8 mouse cellular contexts compared by ENCODE assay signal in genomic region chr8:107424597-107425229, GRCm38 (mm10). TPM values are rescaled to one million over a fixed set of nuclear protein-coding genes. Genes with fewer than 3 reads are reported as not detected.
DNase-seq lines count a peak whose midpoint lies in the region; ATAC-seq and TF ChIP-seq lines count a peak whose summit lies in the region.

Gene Nob1 (minus strand): TSS chr8:107425051.

- peaks cover 38% of the 10 kb centered on the region for H3K36me3 ChIP-seq in forebrain, embryonic 10.5 days (replicated peaks)
- H3K36me3 ChIP-seq in heart, embryonic 15.5 days, result peaks cover 21% of the 10 kb centered on the region
- H3K36me3 ChIP-seq in liver, embryonic 14.5 days (replicated peaks; ENCODE audit: control insufficient read depth, insufficient read depth, low read depth), result peaks cover 17% of the 10 kb centered on the region
- H3K36me3 ChIP-seq in neural tube, embryonic 11.5 days (ENCODE audit: control insufficient read depth, insufficient read depth, low read length), result peaks cover 2% of the 10 kb centered on the region; the same call in 1 of the 2 replicates
- H3K36me3 ChIP-seq in stomach, postnatal 0 days (ENCODE audit: control insufficient read depth, insufficient read depth, low read length), result peaks cover 5% of the 10 kb centered on the region

- peak; percentile 97 for DNase-seq in c-Kit-negative CD71-positive TER-119-positive erythroid progenitor cells, embryonic 14.5 days (ENCODE audit: low read depth, low spot score)
- DNase-seq in forebrain, embryonic 10.5 days (ENCODE audit: extremely low spot score, low spot score), result peak; percentile 98
- DNase-seq in kidney, postnatal 25 days, result peak; percentile 97 to 98
- peak; percentile 95 to 96 (median 96) for DNase-seq in liver, embryonic 14.5 days (ENCODE audit: low read depth in 3 of 3, low spot score in 3 of 3)
- peak; percentile 98 for DNase-seq in neural tube, embryonic 11.5 days (ENCODE audit: low spot score)
- peak; percentile 97 for DNase-seq in stomach, postnatal 0 days (ENCODE audit: low spot score)

- peak within 1 kb of the TSS; percentile 70 for H3K4me2 ChIP-seq in heart, embryonic 15.5 days
- peak within 1 kb of the TSS; percentile 97 for H3K4me2 ChIP-seq in liver, embryonic 14.5 days (ENCODE audit: low read depth)
- peak within 1 kb of the TSS; percentile 84 for H3K4me2 ChIP-seq in neural tube, embryonic 11.5 days (ENCODE audit: low read depth)
- peak within 1 kb of the TSS; percentile 86 for H3K4me2 ChIP-seq in stomach, postnatal 0 days (replicated peaks; ENCODE audit: low read depth)

- peak; percentile 97 for ATAC-seq in CD4-positive, CD25-positive, alpha-beta regulatory T cell, adult 4 months
- ATAC-seq in heart, embryonic 15.5 days (replicated peaks; ENCODE audit: insufficient number of reproducible peaks, insufficient read depth, low FRiP score, low read depth), result peak; percentile 96
- peak; percentile 93 for ATAC-seq in liver, embryonic 14.5 days (ENCODE audit: insufficient read depth)
- peak; percentile 100 for ATAC-seq in neural tube, embryonic 11.5 days (ENCODE audit: insufficient read depth, low FRiP score, low TSS enrichment)
- peak; percentile 97 for ATAC-seq in stomach, postnatal 0 days (ENCODE audit: low FRiP score, low TSS enrichment)

- TF ChIP-seq EP300 in liver, embryonic 14.5 days (IDR thresholded peaks at IDR 0.05; ENCODE audit: low read depth), result no peak
- TF ChIP-seq EP300 in stomach, postnatal 0 days (optimal IDR thresholded peaks at IDR 0.05), result no peak

- no peaks in the 10 kb centered on the region for H3K27me3 ChIP-seq in forebrain, embryonic 10.5 days (ENCODE audit: poor library complexity, severe bottlenecking)
- no peaks in the 10 kb centered on the region for H3K27me3 ChIP-seq in heart, embryonic 15.5 days
- H3K27me3 ChIP-seq in liver, embryonic 14.5 days (ENCODE audit: control insufficient read depth, insufficient read depth, low read length), result no peaks in the 10 kb centered on the region; the same call in 1 of the 2 replicates
- H3K27me3 ChIP-seq in neural tube, embryonic 11.5 days (ENCODE audit: control insufficient read depth, insufficient read depth, low read length), result no peaks in the 10 kb centered on the region
- H3K27me3 ChIP-seq in stomach, postnatal 0 days (ENCODE audit: control insufficient read depth, insufficient read depth, low read length), result no peaks in the 10 kb centered on the region

- H3K27ac ChIP-seq in forebrain, embryonic 10.5 days, result peak within 1 kb of the TSS; percentile 94
- peak within 1 kb of the TSS; percentile 59 for H3K27ac ChIP-seq in heart, embryonic 15.5 days
- peak within 1 kb of the TSS; percentile 75 for H3K27ac ChIP-seq in liver, embryonic 14.5 days
- peak within 1 kb of the TSS; percentile 29; the same call in 1 of the 2 replicates for H3K27ac ChIP-seq in neural tube, embryonic 11.5 days (ENCODE audit: low read depth, low read length)
- H3K27ac ChIP-seq in stomach, postnatal 0 days (replicated peaks), result peak within 1 kb of the TSS; percentile 82

- WGBS in forebrain, embryonic 10.5 days, result under 1% methylated on average over 50 of the region's 50 CpGs
- WGBS in heart, embryonic 15.5 days, result under 1% methylated on average over 50 of the region's 50 CpGs
- under 1% methylated on average over 50 of the region's 50 CpGs for WGBS in liver, embryonic 14.5 days (ENCODE audit: insufficient replicate concordance)
- under 1% methylated on average over 50 of the region's 50 CpGs for WGBS in neural tube, embryonic 11.5 days
- under 1% methylated on average over 50 of the region's 50 CpGs for WGBS in stomach, postnatal 0 days

- no peaks in the 10 kb centered on the region for H3K9me3 ChIP-seq in forebrain, embryonic 10.5 days
- H3K9me3 ChIP-seq in heart, embryonic 15.5 days (replicated peaks), result no peaks in the 10 kb centered on the region
- H3K9me3 ChIP-seq in liver, embryonic 14.5 days (ENCODE audit: control insufficient read depth, low read length), result no peaks in the 10 kb centered on the region
- H3K9me3 ChIP-seq in neural tube, embryonic 11.5 days (ENCODE audit: control insufficient read depth, low read length), result no peaks in the 10 kb centered on the region
- H3K9me3 ChIP-seq in stomach, postnatal 0 days (ENCODE audit: control insufficient read depth, low read length), result no peaks in the 10 kb centered on the region

- H3K4me3 ChIP-seq in forebrain, embryonic 10.5 days, result peak within 1 kb of the TSS; percentile 89
- H3K4me3 ChIP-seq in heart, embryonic 15.5 days, result peak within 1 kb of the TSS; percentile 71
- H3K4me3 ChIP-seq in liver, embryonic 14.5 days (ENCODE audit: insufficient read depth in 1 of 2, low read depth in 2 of 2, low read length in 2 of 2), result peak within 1 kb of the TSS; percentile 77 to 86
- peak within 1 kb of the TSS; percentile 92 for H3K4me3 ChIP-seq in neural tube, embryonic 11.5 days (ENCODE audit: low read depth, low read length)
- H3K4me3 ChIP-seq in stomach, postnatal 0 days (ENCODE audit: low read depth, low read length), result peak within 1 kb of the TSS; percentile 85

- peaks cover 16% of the 10 kb centered on the region for H3K4me1 ChIP-seq in forebrain, embryonic 10.5 days
- peaks cover 15% of the 10 kb centered on the region for H3K4me1 ChIP-seq in heart, embryonic 15.5 days (replicated peaks)
- H3K4me1 ChIP-seq in liver, embryonic 14.5 days (replicated peaks; ENCODE audit: control insufficient read depth in 2 of 2, insufficient read depth in 2 of 2, low read length in 1 of 2), result peaks cover 8 to 16% of the 10 kb centered on the region in 2 experiments
- peaks cover 6% of the 10 kb centered on the region; the same call in 1 of the 2 replicates for H3K4me1 ChIP-seq in neural tube, embryonic 11.5 days (ENCODE audit: control insufficient read depth, insufficient read depth, low read length)
- no peaks in the 10 kb centered on the region for H3K4me1 ChIP-seq in stomach, postnatal 0 days (replicated peaks; ENCODE audit: control insufficient read depth, insufficient read depth)

- peak; percentile 100 for TF ChIP-seq CTCF in liver, embryonic 14.5 days (IDR thresholded peaks at IDR 0.05; ENCODE audit: low read depth)
- TF ChIP-seq CTCF in stomach, postnatal 0 days (IDR thresholded peaks at IDR 0.05; ENCODE audit: low read depth), result peak; percentile 99

- peak within 1 kb of the TSS; percentile 78 for H3K9ac ChIP-seq in heart, embryonic 15.5 days
- H3K9ac ChIP-seq in liver, embryonic 14.5 days (replicated peaks), result peak within 1 kb of the TSS; percentile 83
- H3K9ac ChIP-seq in neural tube, embryonic 11.5 days (ENCODE audit: low read length), result peak within 1 kb of the TSS; percentile 84
- H3K9ac ChIP-seq in stomach, postnatal 0 days (ENCODE audit: low read length), result peak within 1 kb of the TSS; percentile 83

RNA-seq across cellular contexts. Expression of gene Nob1, which starts in this region (rescaled TPM):
- polyA plus RNA-seq in CD4-positive, CD25-positive, alpha-beta regulatory T cell, adult 4 months (2017; shearing (Covaris generic)), result 10 to 100 TPM; 67.5 to 74.4 TPM
- 99.5 TPM in 2 replicates for polyA plus RNA-seq in forebrain, embryonic 10.5 days (2016; fragmentation: Nextera tagmentation; extraction: Ambion mirVana)
- 44.4 and 50.2 TPM in 2 replicates for polyA plus RNA-seq in heart, embryonic 15.5 days (2015; fragmentation: Nextera tagmentation; extraction: Ambion mirVana)
- 24.6 and 30.9 TPM in 2 replicates for polyA plus RNA-seq in liver, embryonic 14.5 days (2012; rRNA removed)
- polyA plus RNA-seq in liver, embryonic 14.5 days (2014; fragmentation: Nextera tagmentation; extraction: Ambion mirVana), result 16.0 and 18.5 TPM in 2 replicates
- polyA plus RNA-seq in neural tube, embryonic 11.5 days (2014; fragmentation: Nextera tagmentation; extraction: Ambion mirVana), result 70.3 and 82.5 TPM in 2 replicates
- polyA plus RNA-seq in stomach, postnatal 0 days (2015; fragmentation: Nextera tagmentation; extraction: Ambion mirVana), result 44.5 and 48.8 TPM in 2 replicates

Comparison
In these comparisons a context has a peak if more than half of its experiments do, and no peak if none do; other contexts are left out.
1. Peak in every context shown above with its lines: DNase-seq, ATAC-seq, H3K4me3 ChIP-seq and H3K27ac ChIP-seq.
2. H3K27ac ChIP-seq: peak in every context shown above with its lines; median percentile 94 in forebrain, embryonic 10.5 days; 82 in stomach, postnatal 0 days; 75 in liver, embryonic 14.5 days; 59 in heart, embryonic 15.5 days; 29 in neural tube, embryonic 11.5 days.